8 mouse cellular contexts compared by ENCODE assay signal in the genomic region with DNA sequence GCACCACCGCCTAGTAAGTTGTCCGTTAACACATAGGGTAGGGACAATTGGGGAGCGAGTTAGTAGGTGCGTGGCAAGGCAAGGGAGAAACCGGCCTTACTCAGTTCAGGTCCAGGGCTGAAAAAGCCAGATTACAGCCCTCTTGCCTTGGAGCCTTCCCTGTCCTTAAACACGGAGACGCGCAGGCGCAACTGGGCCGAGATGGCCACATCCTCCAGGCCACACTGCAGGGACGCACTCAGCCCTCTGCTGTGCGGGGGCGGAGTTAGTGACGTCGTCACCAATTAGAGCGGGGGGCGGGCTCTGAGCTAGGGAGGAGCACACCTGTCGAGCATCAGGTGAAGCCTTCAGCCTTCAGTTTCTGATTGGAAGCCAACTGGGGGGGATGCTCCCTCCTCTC. TPM values are rescaled to one million over a fixed set of nuclear protein-coding genes. Genes with fewer than 3 reads are reported as not detected.
DNase-seq lines count a peak whose midpoint lies in the region; ATAC-seq and TF ChIP-seq lines count a peak whose summit lies in the region.

No protein-coding gene starts in this region.

- H3K4me2 ChIP-seq in forebrain, embryonic 11.5 days (ENCODE audit: low read depth, low read length, severe bottlenecking) = peak overlapping the region; percentile 37
- peak overlapping the region; percentile 42 for H3K4me2 ChIP-seq in limb, embryonic 12.5 days
- H3K4me2 ChIP-seq in midbrain, embryonic 15.5 days = peak overlapping the region; percentile 57

- 5% methylated on average over 18 of the region's 18 CpGs for WGBS in forebrain, embryonic 11.5 days
- WGBS in limb, embryonic 12.5 days = 9% methylated on average over 18 of the region's 18 CpGs
- 13% methylated on average over 17 of the region's 18 CpGs for WGBS in midbrain, embryonic 15.5 days

- no peaks in the 10 kb centered on the region for H3K9me3 ChIP-seq in ES-Bruce4 (replicated peaks; ENCODE audit: control insufficient read depth, insufficient read depth, low read length, poor library complexity, severe bottlenecking)
- H3K9me3 ChIP-seq in forebrain, embryonic 11.5 days (ENCODE audit: control insufficient read depth, low read length) = no peaks in the 10 kb centered on the region
- H3K9me3 ChIP-seq in limb, embryonic 12.5 days = no peaks in the 10 kb centered on the region
- H3K9me3 ChIP-seq in midbrain, embryonic 15.5 days = no peaks in the 10 kb centered on the region

- peak; percentile 21 for TF ChIP-seq POLR2A in ES-Bruce4 (IDR thresholded peaks at IDR 0.05; ENCODE audit: insufficient read depth, low read length)
- peak; percentile 44; the same call in 1 of the 2 replicates for TF ChIP-seq POLR2A in testis, adult 2 months (IDR thresholded peaks at IDR 0.05; ENCODE audit: control insufficient read depth, low read depth, low read length)

- DNase-seq in adrenal gland, postnatal 4 days (ENCODE audit: low spot score in 2 of 2) = peak; percentile 22 to 57
- DNase-seq in forebrain, embryonic 11.5 days (ENCODE audit: low spot score) = peak; percentile 84
- DNase-seq in kidney, adult 8-10 months = peak; percentile 79 to 81

- peak; percentile 73 for ATAC-seq in forebrain, embryonic 11.5 days (replicated peaks; ENCODE audit: low FRiP score)
- ATAC-seq in limb, embryonic 12.5 days (ENCODE audit: insufficient number of reproducible peaks, insufficient read depth, low FRiP score, low TSS enrichment, low read depth) = no peak; the same call in 1 of the 2 replicates
- ATAC-seq in midbrain, embryonic 15.5 days (replicated peaks) = peak; percentile 94
- ATAC-seq in activated CD4-positive, CD25-positive, alpha-beta regulatory T cell, adult 4 months = no peak

- peak overlapping the region; percentile 85 for H3K27ac ChIP-seq in ES-Bruce4 (ENCODE audit: insufficient read depth, low read length)
- no peak overlapping the region for H3K27ac ChIP-seq in forebrain, embryonic 11.5 days (ENCODE audit: low read depth, low read length)
- peak overlapping the region; percentile 64; the same call in 1 of the 2 replicates for H3K27ac ChIP-seq in limb, embryonic 12.5 days
- H3K27ac ChIP-seq in midbrain, embryonic 15.5 days = peak overlapping the region; percentile 12; the same call in 1 of the 2 replicates
- H3K27ac ChIP-seq in testis, adult 2 months (ENCODE audit: control insufficient read depth, insufficient read depth, low read depth, low read length) = peak overlapping the region; percentile 60; the same call in 1 of the 2 replicates

- no peak for TF ChIP-seq CTCF in ES-Bruce4 (IDR thresholded peaks at IDR 0.05; ENCODE audit: low read depth, low read length)
- TF ChIP-seq CTCF in testis, adult 2 months (IDR thresholded peaks at IDR 0.05; ENCODE audit: control insufficient read depth, insufficient read depth, insufficient replicate concordance, low read depth, low read length) = no peak

- peaks cover 5% of the 10 kb centered on the region for H3K4me1 ChIP-seq in ES-Bruce4 (ENCODE audit: control insufficient read depth, insufficient read depth, low read length)
- H3K4me1 ChIP-seq in forebrain, embryonic 11.5 days (replicated peaks; ENCODE audit: control insufficient read depth, insufficient read depth, low read length) = peaks cover 7% of the 10 kb centered on the region; the same call in 1 of the 2 replicates
- H3K4me1 ChIP-seq in limb, embryonic 12.5 days (replicated peaks) = peaks cover 9% of the 10 kb centered on the region; the same call in 1 of the 2 replicates
- peaks cover 14% of the 10 kb centered on the region for H3K4me1 ChIP-seq in midbrain, embryonic 15.5 days
- peaks cover 9% of the 10 kb centered on the region for H3K4me1 ChIP-seq in testis, adult 2 months (ENCODE audit: control insufficient read depth, insufficient read depth, low read length)

- TF ChIP-seq EP300 in ES-Bruce4 (IDR thresholded peaks at IDR 0.05; ENCODE audit: insufficient read depth, low read depth, low read length) = peak; percentile 36; the same call in 1 of the 2 replicates

- H3K36me3 ChIP-seq in ES-Bruce4 (ENCODE audit: control insufficient read depth, insufficient read depth, low read length, poor library complexity, severe bottlenecking) = peaks cover 41% of the 10 kb centered on the region
- H3K36me3 ChIP-seq in forebrain, embryonic 11.5 days (ENCODE audit: control insufficient read depth, insufficient read depth, low read length) = peaks cover 24% of the 10 kb centered on the region; the same call in 1 of the 2 replicates
- H3K36me3 ChIP-seq in limb, embryonic 12.5 days = peaks cover 48% of the 10 kb centered on the region
- peaks cover 10% of the 10 kb centered on the region; the same call in 1 of the 2 replicates for H3K36me3 ChIP-seq in midbrain, embryonic 15.5 days (replicated peaks)
- no peaks in the 10 kb centered on the region for H3K36me3 ChIP-seq in testis, adult 2 months (ENCODE audit: control insufficient read depth, insufficient read depth, low read length)

- H3K9ac ChIP-seq in ES-Bruce4 (ENCODE audit: low read depth, poor library complexity, severe bottlenecking) = no peak overlapping the region
- no peak overlapping the region; the same call in 1 of the 2 replicates for H3K9ac ChIP-seq in forebrain, embryonic 11.5 days (ENCODE audit: low read length)
- no peak overlapping the region for H3K9ac ChIP-seq in limb, embryonic 12.5 days (replicated peaks)
- H3K9ac ChIP-seq in midbrain, embryonic 15.5 days = no peak overlapping the region

- H3K4me3 ChIP-seq in ES-Bruce4 (ENCODE audit: low read depth, low read length) = peak overlapping the region; percentile 39; the same call in 1 of the 2 replicates
- H3K4me3 ChIP-seq in forebrain, embryonic 11.5 days (ENCODE audit: low read depth, low read length) = peak overlapping the region; percentile 10; the same call in 1 of the 2 replicates
- 0 out of 2 replicates have a peak overlapping the region, but pooled peaks have one; percentile 13 for H3K4me3 ChIP-seq in limb, embryonic 12.5 days (replicated peaks)
- H3K4me3 ChIP-seq in midbrain, embryonic 15.5 days = peak overlapping the region; percentile 29
- peak overlapping the region; percentile 70 for H3K4me3 ChIP-seq in testis, adult 2 months (ENCODE audit: control insufficient read depth, low read depth, low read length)

- no peaks in the 10 kb centered on the region for H3K27me3 ChIP-seq in ES-Bruce4 (ENCODE audit: control insufficient read depth, insufficient read depth, low read length, poor library complexity, severe bottlenecking)
- no peaks in the 10 kb centered on the region for H3K27me3 ChIP-seq in forebrain, embryonic 11.5 days (ENCODE audit: control insufficient read depth, insufficient read depth, low read length)
- H3K27me3 ChIP-seq in limb, embryonic 12.5 days = no peaks in the 10 kb centered on the region
- no peaks in the 10 kb centered on the region for H3K27me3 ChIP-seq in midbrain, embryonic 15.5 days (replicated peaks)
- H3K27me3 ChIP-seq in testis, adult 2 months (ENCODE audit: control insufficient read depth, insufficient read depth, low read length) = no peaks in the 10 kb centered on the region

RNA-seq across cellular contexts. Expression of a gene that starts 29.7 kb away (rescaled TPM):
- polyA plus RNA-seq in ES-Bruce4 (2011; ENCODE audit: insufficient read depth, insufficient read length, low read depth, missing spikeins) = 682 and 697 TPM in 2 replicates
- 10 to 100 TPM; 13.0 to 15.5 TPM for total RNA-seq in adrenal gland, postnatal 4 days (2021)
- polyA plus RNA-seq in forebrain, embryonic 11.5 days (2014; fragmentation: Nextera tagmentation; extraction: Ambion mirVana) = 171 and 181 TPM in 2 replicates
- 98.1 and 100 TPM in 2 replicates for polyA plus RNA-seq in limb, embryonic 12.5 days (2016; fragmentation: Nextera tagmentation; extraction: Ambion mirVana)
- polyA plus RNA-seq in midbrain, embryonic 15.5 days (2015; fragmentation: Nextera tagmentation; extraction: Ambion mirVana) = 96.1 and 97.6 TPM in 2 replicates
- 6.9 and 7.1 TPM in 2 replicates for polyA plus RNA-seq in testis, adult 2 months (2012; rRNA removed)
- polyA plus RNA-seq in activated CD4-positive, CD25-positive, alpha-beta regulatory T cell, adult 4 months (2017; shearing (Covaris generic)) = 10 to 100 TPM; 27.6 to 29.1 TPM

RNA-seq across cellular contexts. Expression of a gene that starts 35.8 kb away (rescaled TPM):
- 12.3 and 14.8 TPM in 2 replicates for polyA plus RNA-seq in ES-Bruce4 (2011; ENCODE audit: insufficient read depth, insufficient read length, low read depth, missing spikeins)
- total RNA-seq in adrenal gland, postnatal 4 days (2021) = 10 to 100 TPM; 12.2 to 16.2 TPM
- 10.5 and 11.1 TPM in 2 replicates for polyA plus RNA-seq in forebrain, embryonic 11.5 days (2014; fragmentation: Nextera tagmentation; extraction: Ambion mirVana)
- 8.4 and 8.7 TPM in 2 replicates for polyA plus RNA-seq in limb, embryonic 12.5 days (2016; fragmentation: Nextera tagmentation; extraction: Ambion mirVana)
- 7.1 and 7.7 TPM in 2 replicates for polyA plus RNA-seq in midbrain, embryonic 15.5 days (2015; fragmentation: Nextera tagmentation; extraction: Ambion mirVana)
- polyA plus RNA-seq in testis, adult 2 months (2012; rRNA removed) = 25.9 and 28.6 TPM in 2 replicates
- 1 to 10 TPM; 4.6 to 5.9 TPM for polyA plus RNA-seq in activated CD4-positive, CD25-positive, alpha-beta regulatory T cell, adult 4 months (2017; shearing (Covaris generic))

RNA-seq across cellular contexts. Expression of a gene that starts 51.6 kb away (rescaled TPM):
- polyA plus RNA-seq in ES-Bruce4 (2011; ENCODE audit: insufficient read depth, insufficient read length, low read depth, missing spikeins) = 0.37 and 0.52 TPM in 2 replicates
- 10 to 100 TPM in 1 of 2 experiments, 1 to 10 TPM in 1; 6.9 to 13.1 TPM for total RNA-seq in adrenal gland, postnatal 4 days (2021)
- polyA plus RNA-seq in forebrain, embryonic 11.5 days (2014; fragmentation: Nextera tagmentation; extraction: Ambion mirVana) = 11.1 and 11.4 TPM in 2 replicates
- 6.4 and 7.3 TPM in 2 replicates for polyA plus RNA-seq in limb, embryonic 12.5 days (2016; fragmentation: Nextera tagmentation; extraction: Ambion mirVana)
- polyA plus RNA-seq in midbrain, embryonic 15.5 days (2015; fragmentation: Nextera tagmentation; extraction: Ambion mirVana) = 1.3 and 1.4 TPM in 2 replicates
- 0.17 and 0.18 TPM in 2 replicates for polyA plus RNA-seq in testis, adult 2 months (2012; rRNA removed)
- polyA plus RNA-seq in activated CD4-positive, CD25-positive, alpha-beta regulatory T cell, adult 4 months (2017; shearing (Covaris generic)) = 1 to 10 TPM in 1 of 2 experiments, not detected in 1; 1.1 TPM

RNA-seq across cellular contexts. Expression of a gene that starts 56.9 kb away (rescaled TPM):
- 34.2 and 39.1 TPM in 2 replicates for polyA plus RNA-seq in ES-Bruce4 (2011; ENCODE audit: insufficient read depth, insufficient read length, low read depth, missing spikeins)
- 10 to 100 TPM; 33.9 to 38.3 TPM for total RNA-seq in adrenal gland, postnatal 4 days (2021)
- 146 and 150 TPM in 2 replicates for polyA plus RNA-seq in forebrain, embryonic 11.5 days (2014; fragmentation: Nextera tagmentation; extraction: Ambion mirVana)
- polyA plus RNA-seq in limb, embryonic 12.5 days (2016; fragmentation: Nextera tagmentation; extraction: Ambion mirVana) = 179 and 182 TPM in 2 replicates
- 237 and 238 TPM in 2 replicates for polyA plus RNA-seq in midbrain, embryonic 15.5 days (2015; fragmentation: Nextera tagmentation; extraction: Ambion mirVana)
- polyA plus RNA-seq in testis, adult 2 months (2012; rRNA removed) = 186 and 207 TPM in 2 replicates
- 10 to 100 TPM; 63.6 to 67.8 TPM for polyA plus RNA-seq in activated CD4-positive, CD25-positive, alpha-beta regulatory T cell, adult 4 months (2017; shearing (Covaris generic))

Comparison
In these comparisons a context has a peak if more than half of its experiments do, and no peak if none do; other contexts are left out.
1. H3K4me3 ChIP-seq: peak in every context shown above with its lines; median percentile 70 in testis, adult 2 months; 39 in ES-Bruce4; 29 in midbrain, embryonic 15.5 days; 13 in limb, embryonic 12.5 days; 10 in forebrain, embryonic 11.5 days.
2. ATAC-seq: peak in forebrain, embryonic 11.5 days (single experiment) and midbrain, embryonic 15.5 days (single experiment); none in limb, embryonic 12.5 days (single experiment) and activated CD4-positive, CD25-positive, alpha-beta regulatory T cell, adult 4 months (single experiment).
3. Peak in every context shown above with its lines, with median percentiles within 50 percentile points of each other: DNase-seq and H3K4me2 ChIP-seq.